Mouse (Mus musculus): ENCODE data around the gene Trip4. TPM values are rescaled to one million over a fixed set of nuclear protein-coding genes. Genes with fewer than 3 reads are reported as not detected.
A peak's percentile ranks its signal among the peaks of the same experiment; 100 is the strongest.

Gene Trip4
- total and polyA plus RNA-seq, 3 experiments, result 13.4 to 13.5 TPM; not detected in 1

DNA sequence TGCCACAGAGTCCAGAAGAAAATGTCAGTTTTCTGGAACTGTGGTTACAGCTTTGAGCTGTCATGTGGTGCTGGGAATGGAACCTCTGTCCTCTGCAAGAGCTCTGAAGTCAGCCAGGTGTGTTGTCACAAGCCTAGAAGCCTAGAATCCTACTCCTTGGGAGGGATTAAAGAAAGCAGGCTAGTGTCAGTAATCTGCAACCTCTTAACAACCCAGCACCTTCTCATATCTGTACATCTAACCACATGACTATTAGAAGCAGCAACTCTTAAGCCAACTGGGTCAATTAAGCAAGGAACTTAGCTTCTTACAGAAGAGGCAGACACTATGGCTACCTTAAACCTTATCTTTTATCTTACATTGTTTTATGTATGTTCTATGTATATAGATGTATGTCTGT, 71.7 kb downstream of the Trip4 start:
- no peaks in the 10 kb centered on the region for H3K27me3 ChIP-seq (ENCODE audit: control insufficient read depth in 1 of 2, insufficient read depth in 2 of 2, low read length in 2 of 2)
- peaks cover 0 to 7% of the 10 kb centered on the region in 2 experiments; a peak in 3 of 4 replicates for H3K36me3 ChIP-seq (ENCODE audit: control insufficient read depth in 1 of 2, insufficient read depth in 2 of 2, low read length in 2 of 2)
- peaks cover 2 to 4% of the 10 kb centered on the region in 2 experiments; a peak in 2 of 4 replicates for H3K4me1 ChIP-seq (ENCODE audit: control insufficient read depth in 1 of 2, insufficient read depth in 2 of 2, low read length in 2 of 2)
- no peak overlapping the region for H3K9ac ChIP-seq (ENCODE audit: control insufficient read depth, low read depth, low read length, poor library complexity, severe bottlenecking)
- TF ChIP-seq HCFC1 (IDR thresholded peaks at IDR 0.05; ENCODE audit: low read depth, low read length) (no peak), USF1 (IDR thresholded peaks at IDR 0.05; ENCODE audit: low read depth, low read length) (peak; percentile 46; the same call in 1 of the 2 replicates), CTCF (IDR thresholded peaks at IDR 0.05 in 2 of 3, conservative IDR thresholded peaks at IDR 0.05 in 1 of 3; ENCODE audit: control insufficient read depth in 1 of 3, insufficient read depth in 1 of 3, low read depth in 2 of 3, low read length in 3 of 3, poor library complexity in 1 of 3, severe bottlenecking in 1 of 3) (no peak), UBTF (IDR thresholded peaks at IDR 0.05; ENCODE audit: borderline replicate concordance, insufficient read depth, low read depth, low read length) (no peak), GATA1 (IDR thresholded peaks at IDR 0.05; ENCODE audit: low read depth, low read length) (0 out of 2 replicates have a peak, but pooled peaks have one; percentile 8)
- DNase-seq (ENCODE audit: low read depth, low spot score), result no peak
- H3K79me2 ChIP-seq (ENCODE audit: control insufficient read depth, insufficient read depth, low read length, poor library complexity), result no peaks in the 10 kb centered on the region
- no peak overlapping the region for H3K4me3 ChIP-seq (ENCODE audit: control insufficient read depth in 1 of 2, insufficient read depth in 1 of 2, low read depth in 2 of 2, low read length in 2 of 2)
- H3K27ac ChIP-seq (ENCODE audit: control insufficient read depth, low read depth, low read length), result no peak overlapping the region
- H3K9me3 ChIP-seq (replicated peaks; ENCODE audit: insufficient read depth, low read length), result no peaks in the 10 kb centered on the region

GRCm38 (mm10) chr9:65834628-65835354, 73.8 kb downstream of the Trip4 start:
- DNase-seq (ENCODE audit: low read depth, low spot score), result no peak
- Histone ChIP-seq H3K9me3 (replicated peaks; ENCODE audit: insufficient read depth, low read length) (no peaks in the 10 kb centered on the region), H3K79me2 (ENCODE audit: control insufficient read depth, insufficient read depth, low read length, poor library complexity) (no peaks in the 10 kb centered on the region), H3K4me1 (ENCODE audit: control insufficient read depth in 1 of 2, insufficient read depth in 2 of 2, low read length in 2 of 2) (peaks cover 8 to 9% of the 10 kb centered on the region in 2 experiments), H3K36me3 (ENCODE audit: control insufficient read depth in 1 of 2, insufficient read depth in 2 of 2, low read length in 2 of 2) (peaks cover 0 to 18% of the 10 kb centered on the region in 2 experiments; a peak in 3 of 4 replicates), H3K27me3 (ENCODE audit: control insufficient read depth in 1 of 2, insufficient read depth in 2 of 2, low read length in 2 of 2) (no peaks in the 10 kb centered on the region), H3K4me3 (ENCODE audit: control insufficient read depth in 1 of 2, insufficient read depth in 1 of 2, low read depth in 2 of 2, low read length in 2 of 2) (no peak overlapping the region), H3K9ac (ENCODE audit: control insufficient read depth, low read depth, low read length, poor library complexity, severe bottlenecking) (no peak overlapping the region), H3K27ac (ENCODE audit: control insufficient read depth, low read depth, low read length) (no peak overlapping the region)
- TF ChIP-seq USF1 (IDR thresholded peaks at IDR 0.05; ENCODE audit: low read depth, low read length), result no peak
- TF ChIP-seq RAD21 (IDR thresholded peaks at IDR 0.05; ENCODE audit: low read depth, low read length), result no peak
- no peak for TF ChIP-seq RCOR1 (IDR thresholded peaks at IDR 0.05; ENCODE audit: low read depth, low read length)
- TF ChIP-seq SIN3A (IDR thresholded peaks at IDR 0.05; ENCODE audit: low read length), result no peak
- TF ChIP-seq GATA1 (IDR thresholded peaks at IDR 0.05; ENCODE audit: low read depth, low read length), result no peak
- TF ChIP-seq TCF12 (IDR thresholded peaks at IDR 0.05; ENCODE audit: low read depth, low read length), result no peak
- no peak for TF ChIP-seq POLR2A (IDR thresholded peaks at IDR 0.05; ENCODE audit: control insufficient read depth in 1 of 2, insufficient read depth in 1 of 2, low read depth in 1 of 2, low read length in 2 of 2, poor library complexity in 1 of 2)
- no peak for TF ChIP-seq ELF1 (IDR thresholded peaks at IDR 0.05; ENCODE audit: low read depth, low read length)
- no peak for TF ChIP-seq CHD1 (IDR thresholded peaks at IDR 0.05; ENCODE audit: low read depth, low read length)
- TF ChIP-seq MAX (IDR thresholded peaks at IDR 0.05; ENCODE audit: low read length), result no peak
- TF ChIP-seq NELFE (IDR thresholded peaks at IDR 0.05; ENCODE audit: low read depth, low read length), result no peak
- no peak for TF ChIP-seq JUND (IDR thresholded peaks at IDR 0.05; ENCODE audit: low read depth, low read length)
- TF ChIP-seq BHLHE40 (IDR thresholded peaks at IDR 0.05; ENCODE audit: borderline replicate concordance, low read depth, low read length), result no peak
- no peak for TF ChIP-seq ETS1 (IDR thresholded peaks at IDR 0.05; ENCODE audit: low read depth, low read length)
- TF ChIP-seq MYC (IDR thresholded peaks at IDR 0.05; ENCODE audit: low read depth, low read length), result no peak
